Mouse (Mus musculus) cerebellum, adult 18-20 months (tissue): Measurements from ENCODE around the gene Cryba2.

ENCODE experiments used
- DNase-seq, 2 experiments: peaks; one replicate each; pipeline ENCODE4 v3.0.0; 2021

Cryba2 gene

DNA sequence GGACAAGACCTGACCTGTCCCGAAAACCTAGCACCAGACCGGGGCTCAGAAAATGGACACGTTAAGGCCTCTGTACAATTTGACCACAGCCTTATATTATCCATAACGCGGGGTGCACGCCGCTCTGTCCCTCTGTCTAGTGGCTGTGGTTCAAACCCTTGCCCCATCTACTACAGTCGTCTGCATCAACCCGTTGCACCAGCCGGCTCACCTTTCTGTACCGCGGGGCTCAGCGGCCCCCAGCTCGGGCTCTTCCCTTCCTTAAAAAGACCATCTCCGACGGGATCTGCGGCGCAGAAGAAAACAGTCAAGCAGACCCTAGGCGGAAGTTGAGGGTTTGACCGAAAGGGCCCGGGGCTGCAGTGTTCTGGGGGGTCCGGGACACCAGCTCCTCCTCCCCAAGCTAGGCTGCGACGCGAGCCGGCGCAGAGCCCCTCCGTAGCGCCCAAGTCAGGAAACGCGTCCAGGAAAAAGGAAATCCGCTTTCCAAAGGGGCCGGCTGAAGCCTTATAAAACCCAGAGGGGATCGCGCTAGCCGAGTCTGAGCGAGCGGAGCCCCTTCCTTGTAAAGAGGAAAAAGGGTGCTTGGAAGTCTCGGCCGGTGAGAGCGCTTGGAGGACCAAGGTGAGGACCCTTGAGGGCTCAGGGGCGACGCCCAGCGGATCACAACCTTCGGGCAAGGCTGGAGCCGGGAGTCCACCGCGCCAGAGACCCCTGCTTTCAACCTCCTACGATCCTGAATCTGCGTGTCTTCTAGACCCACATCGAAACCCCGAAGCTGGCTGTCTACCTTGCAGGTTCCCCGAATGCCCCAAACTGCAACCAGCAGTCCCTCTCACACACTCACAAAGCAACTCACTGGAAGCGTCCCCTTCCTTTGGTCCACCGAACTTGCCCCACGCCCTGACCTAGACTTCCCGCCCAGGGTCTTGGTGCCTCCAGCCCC lies 8.5 kb downstream of the Cryba2 start:
- DNase-seq, result no peak

DNA sequence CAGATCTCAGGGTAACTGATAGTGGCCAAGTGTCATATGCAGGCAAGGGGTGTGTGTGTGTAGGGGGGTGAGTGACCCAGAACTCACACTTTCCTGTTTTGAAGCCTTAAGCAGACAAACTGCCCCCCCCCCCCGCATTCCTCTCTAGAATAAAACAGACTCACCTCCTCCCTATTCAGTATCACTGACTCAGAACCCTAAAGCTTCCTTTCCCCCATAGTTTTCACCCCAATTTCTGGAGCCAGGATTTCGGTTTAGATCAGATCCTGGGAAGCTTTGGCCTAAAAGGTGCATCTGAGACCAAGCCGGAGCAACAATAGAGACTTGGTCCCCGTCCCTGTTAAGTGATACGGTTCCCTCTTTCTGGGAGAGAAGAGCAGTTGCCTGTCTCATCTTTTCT lies 9.5 kb downstream of the Cryba2 start:
- DNase-seq, result no peak

DNA sequence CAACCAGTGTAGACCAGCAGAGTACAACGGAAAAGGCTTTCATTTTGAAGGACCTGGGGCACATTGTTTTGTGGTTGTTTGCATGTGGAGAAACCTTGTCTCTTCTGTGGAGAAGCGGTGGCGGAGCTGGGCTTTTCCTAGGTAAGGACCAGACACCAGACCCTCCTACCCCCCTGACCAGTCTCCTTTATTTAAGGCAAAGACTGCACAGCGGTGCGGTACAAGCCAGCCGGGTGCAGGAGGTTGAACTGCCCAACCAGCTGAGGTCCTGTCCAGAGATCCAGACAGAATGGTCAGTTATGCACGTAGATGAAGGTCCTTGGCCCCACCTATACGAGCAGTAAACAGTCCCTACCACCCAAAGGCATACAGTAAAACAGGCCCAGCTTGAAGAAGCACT lies 10.1 kb downstream of the Cryba2 start:
- DNase-seq, result no peak

DNA sequence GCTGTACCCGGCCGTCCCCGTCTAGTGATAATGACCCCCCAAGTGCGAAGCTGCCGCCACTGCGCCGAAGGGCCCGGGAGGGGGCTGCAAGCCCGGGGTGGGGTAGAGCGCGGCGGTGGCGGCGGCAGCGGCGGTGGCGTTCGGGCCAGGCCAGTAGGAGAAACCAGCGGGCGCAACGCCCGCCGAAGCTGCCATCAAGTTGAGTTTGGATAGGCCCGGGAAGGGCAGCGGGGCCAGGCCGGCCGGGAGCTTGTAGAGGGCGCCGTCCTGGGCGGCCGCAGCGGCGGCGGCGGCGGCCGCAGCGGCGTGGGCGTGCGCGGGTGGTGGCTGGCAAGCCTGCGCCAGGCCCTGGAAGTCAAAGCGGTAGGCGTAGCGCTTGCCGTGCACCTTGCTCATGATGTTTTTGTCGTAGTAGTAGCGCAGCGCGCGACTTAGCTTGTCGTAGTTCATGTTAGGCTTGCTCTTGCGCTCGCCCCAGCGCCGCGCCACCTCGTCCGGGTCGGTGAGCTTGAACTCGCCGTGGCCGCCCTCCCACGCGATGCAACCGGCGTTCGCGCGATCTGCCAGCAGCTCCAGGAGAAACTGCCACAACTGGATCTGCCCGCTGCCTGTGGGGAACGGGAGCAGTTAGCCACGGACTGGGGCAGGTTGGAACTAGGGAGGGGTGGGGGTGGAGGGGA lies 10.7 kb downstream of the Cryba2 start:
- DNase-seq, result peak; percentile 17 to 46

DNA sequence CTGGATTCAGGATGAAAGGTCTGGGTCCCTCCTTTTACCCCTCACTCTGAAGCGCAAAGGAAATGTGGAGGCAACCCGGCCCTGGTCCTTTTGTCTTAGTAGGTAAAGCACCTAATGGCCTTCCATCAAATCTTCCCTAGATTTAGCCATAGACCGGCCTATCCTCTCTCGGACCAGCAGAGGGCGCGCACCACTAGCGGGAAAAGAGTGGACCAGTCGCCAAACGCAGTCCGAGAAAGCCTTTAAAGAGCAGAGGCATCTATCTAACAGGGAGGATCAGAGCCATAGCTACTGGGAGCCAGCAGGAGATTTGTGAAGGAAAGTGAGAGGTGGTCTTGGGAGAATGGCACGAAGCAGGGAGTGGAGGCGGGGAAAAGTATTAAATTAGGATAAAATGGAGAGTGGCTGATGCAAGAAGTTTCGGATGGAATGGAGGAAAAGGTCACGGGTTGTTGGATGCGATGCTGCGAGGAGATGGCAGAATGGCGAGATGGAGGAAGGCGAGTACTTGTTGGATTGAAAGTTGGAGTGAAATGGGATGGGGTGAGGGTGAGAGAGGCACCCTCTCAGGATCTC lies 12.1 kb downstream of the Cryba2 start:
- peak; percentile 83 to 88 for DNase-seq

DNA sequence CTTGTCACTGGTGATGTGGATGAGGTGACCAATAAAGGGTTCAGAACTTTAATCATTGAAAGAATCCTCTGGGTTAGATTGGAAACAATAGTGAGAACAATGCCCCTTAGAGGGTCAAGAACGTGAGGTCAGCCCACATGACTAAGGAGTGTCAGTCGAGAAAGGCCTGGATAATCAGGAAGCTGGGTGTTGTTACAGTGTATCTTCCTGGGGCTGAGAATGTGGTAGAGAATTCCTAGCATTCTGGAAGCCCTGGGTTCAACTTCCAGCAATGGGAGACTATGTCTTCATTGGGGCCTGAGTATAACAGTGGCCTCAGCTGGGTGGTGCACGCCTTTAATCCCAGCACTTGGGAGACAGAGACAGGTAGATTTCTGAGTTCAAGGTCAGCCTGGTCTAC lies 15.7 kb downstream of the Cryba2 start:
- DNase-seq, result no peak

DNA sequence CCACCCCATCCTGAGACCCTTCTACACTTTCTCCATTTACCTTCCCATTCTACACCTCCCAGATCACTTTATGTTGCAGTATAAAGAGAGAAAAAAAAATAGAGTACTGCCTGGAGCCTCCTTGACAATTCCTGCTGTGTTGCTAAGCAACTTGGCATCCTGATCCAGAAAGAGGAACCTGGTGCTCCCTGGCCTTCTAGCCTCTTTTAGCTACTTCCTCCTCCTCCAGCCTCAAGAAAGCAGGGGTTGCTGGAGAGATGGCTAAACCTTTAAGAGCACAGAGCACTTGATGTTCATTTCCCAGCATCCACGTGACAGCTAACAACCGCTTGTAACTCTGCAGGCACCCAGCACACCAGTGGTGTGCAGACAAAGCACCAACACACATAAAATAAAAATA lies 20.7 kb downstream of the Cryba2 start:
- DNase-seq, result no peak

DNA sequence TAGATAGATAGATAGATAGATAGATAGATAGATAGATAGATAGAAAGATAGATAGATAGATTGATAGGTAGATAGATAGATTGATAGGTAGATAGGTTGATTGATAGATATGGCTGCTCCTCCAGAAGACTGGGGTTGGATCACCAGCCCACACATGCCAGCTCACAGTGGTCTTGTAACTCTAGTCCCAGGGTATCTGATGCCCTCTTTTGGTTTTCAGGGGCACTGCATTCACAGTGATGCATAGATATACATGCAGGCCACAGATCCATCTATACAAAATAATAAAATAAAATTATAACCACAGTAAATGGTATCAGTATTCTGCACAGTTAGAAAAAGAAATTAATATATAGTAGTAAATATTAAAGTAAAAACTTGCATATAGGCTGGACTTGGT lies 31.2 kb downstream of the Cryba2 start:
- DNase-seq, result no peak

DNA sequence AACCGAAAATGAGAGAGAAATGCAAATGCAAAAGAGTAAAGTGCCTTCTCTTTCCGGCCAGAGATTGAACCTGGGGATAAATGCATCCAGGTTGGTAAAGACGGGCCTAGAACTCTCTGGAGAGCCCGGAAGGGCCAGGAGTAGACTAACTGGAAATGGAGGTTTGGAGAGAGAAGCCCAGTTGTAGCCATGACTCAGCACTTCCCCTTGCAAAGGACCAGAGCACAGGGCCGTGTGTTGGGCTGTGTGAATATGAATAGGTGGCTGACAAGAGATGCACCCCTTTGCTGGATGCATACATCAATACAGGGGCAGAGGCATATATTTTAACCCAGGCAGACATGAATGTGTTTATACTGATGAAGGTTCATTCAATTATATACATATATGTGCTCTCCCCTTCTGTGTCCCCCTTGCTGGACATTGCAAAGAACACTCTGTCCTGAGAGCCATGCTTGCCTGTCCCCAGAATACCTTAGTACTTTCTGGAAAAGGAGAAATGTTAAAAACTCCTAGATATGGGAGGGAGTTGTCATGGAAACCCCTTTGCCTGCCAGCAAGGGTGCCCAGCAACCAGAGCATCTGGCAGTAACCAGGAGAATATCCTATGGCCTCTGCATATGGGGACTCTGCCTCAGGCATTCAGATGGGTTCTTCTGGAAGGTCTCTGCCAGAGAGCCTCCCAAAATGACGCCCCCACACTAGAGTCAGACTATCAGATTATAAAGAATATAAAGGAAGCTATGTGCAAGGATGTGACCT lies 33.5 kb downstream of the Cryba2 start:
- peak in 1 of 2 experiments; percentile 23 for DNase-seq

DNA sequence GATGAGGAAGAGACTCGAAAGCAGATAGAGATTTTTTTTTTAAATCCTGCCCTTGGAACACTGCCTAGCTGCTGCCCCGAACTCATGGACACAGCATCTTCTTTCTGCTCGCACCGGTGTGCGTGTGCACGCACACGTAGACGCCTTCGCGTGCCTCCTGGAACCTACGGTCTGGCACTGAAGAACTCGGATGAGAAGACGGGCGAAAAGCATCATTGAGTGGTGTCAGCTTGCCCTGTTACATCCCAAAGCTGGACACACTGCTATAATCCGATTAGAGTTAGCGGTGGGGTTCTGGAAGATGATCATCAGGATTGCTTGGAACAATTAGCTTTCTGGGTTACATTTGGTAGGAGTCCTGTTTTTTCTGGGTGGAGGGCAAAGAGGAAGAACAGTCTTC lies 34.1 kb downstream of the Cryba2 start:
- DNase-seq, result no peak

DNA sequence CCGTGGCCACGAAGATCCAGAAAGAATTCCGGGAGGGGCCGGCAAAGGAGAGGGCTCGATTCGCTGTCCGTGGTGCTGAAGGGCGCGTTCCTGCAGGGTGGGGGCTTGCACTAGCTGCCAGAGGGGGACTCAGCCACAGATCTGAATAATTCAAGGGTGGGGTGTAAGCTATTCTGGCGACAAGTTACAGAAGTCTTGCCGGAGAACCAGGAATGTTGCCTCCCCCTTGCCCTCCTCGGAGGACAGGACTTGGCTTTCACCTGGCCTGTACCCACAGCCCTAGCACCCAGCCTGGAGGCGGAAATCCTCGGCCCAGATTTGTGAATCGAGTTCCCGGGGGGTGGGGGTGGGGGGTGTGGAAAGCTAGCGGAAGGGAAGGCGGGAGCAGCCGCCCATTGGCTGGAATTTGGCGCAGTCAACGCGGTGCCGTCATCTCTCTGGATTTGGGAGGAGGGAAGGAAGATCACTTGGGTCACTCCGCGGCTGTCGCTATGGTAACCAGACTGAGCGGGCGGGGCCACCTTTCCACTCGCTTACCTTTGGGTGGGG lies 34.7 kb downstream of the Cryba2 start:
- peak; percentile 96 to 99 for DNase-seq

DNA sequence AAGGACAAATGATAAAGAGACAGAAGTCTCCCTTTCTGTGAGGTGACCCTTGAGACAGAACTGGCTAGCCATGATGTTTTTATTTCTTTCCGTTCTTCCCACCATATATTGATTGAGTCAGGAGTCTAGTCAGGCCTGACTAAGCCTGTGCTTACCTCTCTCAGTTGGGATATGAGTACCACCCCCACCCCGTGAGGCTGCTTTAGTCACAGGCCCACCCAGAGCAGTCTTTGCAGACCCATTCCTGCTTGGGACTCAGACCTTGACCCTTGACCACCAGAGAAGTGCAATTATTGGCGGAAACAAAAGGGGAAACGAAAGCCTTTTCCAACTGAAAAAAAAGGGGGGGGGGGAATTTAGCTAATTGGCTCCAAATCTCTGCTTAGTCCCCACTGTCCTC lies 35.3 kb downstream of the Cryba2 start:
- peak; percentile 23 to 39 for DNase-seq

DNA sequence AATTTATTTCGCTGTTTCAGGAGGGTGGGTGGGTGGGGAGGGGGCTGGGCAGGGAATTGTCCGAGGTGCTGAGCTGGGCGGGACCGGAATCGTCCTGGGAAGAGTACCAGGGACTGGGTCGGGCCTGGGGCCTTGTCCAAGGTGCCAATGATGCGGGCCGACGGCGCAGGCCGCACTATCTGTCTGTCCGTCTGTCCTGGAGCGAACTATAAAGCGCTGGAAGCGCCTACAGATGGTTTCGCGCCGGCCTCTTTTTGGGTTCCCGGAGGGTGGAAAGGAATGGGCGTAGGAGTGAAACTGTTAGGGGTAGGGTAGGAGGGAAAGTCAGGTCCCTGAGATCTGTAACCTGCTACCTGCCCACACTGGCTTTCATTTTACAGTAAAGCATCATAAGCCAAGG lies 35.7 kb downstream of the Cryba2 start:
- DNase-seq, result peak; percentile 20 to 46

DNA sequence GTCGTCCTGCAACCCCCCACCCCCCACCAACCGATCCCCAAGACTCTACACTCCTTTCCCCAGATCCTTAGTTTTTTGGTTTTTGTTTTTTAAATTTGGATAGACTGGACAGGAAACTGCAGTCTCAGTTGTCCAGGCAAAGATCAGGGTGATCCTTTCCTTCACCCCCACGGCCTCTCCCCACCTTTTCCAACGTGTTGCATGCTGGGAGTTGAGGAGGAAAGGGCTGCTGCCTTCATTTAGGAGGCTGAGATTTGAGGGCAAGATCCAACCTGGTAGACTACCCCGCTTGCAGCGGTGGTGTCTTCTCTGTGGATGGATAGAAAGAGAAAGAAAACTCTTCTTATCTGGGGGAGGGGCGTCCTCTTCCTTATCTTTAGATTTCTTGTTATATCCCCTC lies 36.2 kb downstream of the Cryba2 start:
- DNase-seq, result peak; percentile 41 to 64

DNA sequence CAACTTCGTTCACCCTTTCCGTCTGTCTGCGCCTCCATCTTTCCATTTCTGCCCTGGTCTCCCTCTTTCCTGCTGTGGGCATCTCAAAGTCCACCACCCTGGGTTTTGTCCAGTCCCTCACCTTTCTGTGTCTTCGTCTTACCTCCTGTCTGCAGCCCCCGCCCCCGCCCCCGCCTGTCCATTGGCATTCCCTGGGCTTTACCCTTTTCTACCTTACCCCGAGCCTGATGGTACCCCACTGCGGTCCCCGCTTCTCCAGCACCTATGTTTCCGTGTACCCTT lies 36.6 kb downstream of the Cryba2 start:
- DNase-seq, result peak; percentile 13 to 28

DNA sequence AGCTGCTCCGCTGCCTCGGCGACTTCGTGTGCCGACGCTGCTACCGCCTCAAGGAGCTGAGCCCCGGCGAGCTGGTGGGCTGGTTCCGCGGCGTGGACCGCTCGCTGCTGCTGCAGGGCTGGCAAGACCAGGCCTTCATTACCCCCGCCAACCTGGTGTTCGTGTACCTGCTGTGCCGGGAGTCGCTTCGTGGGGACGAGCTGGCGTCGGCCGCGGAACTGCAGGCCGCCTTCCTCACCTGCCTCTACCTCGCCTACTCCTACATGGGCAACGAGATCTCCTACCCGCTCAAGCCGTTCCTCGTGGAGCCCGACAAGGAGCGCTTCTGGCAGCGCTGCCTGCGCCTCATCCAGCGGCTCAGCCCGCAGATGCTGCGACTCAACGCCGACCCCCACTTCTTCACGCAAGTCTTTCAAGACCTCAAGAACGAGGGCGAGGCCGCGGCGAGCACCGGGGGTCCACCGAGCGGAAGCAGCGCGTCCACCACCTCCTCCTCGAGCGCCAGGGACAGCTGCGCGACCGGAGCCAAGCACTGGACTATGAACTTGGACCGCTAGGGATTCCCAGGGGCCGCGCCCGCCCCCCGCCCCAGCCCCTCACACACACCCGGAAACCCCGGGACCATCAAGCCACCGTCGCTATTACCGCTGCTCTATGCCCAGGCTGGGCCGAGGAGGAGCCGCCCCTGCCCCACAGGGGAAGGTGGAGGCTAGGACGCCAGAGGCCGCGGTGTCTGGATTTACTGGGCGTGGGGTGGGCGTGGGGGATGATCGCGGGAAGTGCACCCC lies 37.1 kb downstream of the Cryba2 start:
- peak; percentile 46 to 64 for DNase-seq

DNA sequence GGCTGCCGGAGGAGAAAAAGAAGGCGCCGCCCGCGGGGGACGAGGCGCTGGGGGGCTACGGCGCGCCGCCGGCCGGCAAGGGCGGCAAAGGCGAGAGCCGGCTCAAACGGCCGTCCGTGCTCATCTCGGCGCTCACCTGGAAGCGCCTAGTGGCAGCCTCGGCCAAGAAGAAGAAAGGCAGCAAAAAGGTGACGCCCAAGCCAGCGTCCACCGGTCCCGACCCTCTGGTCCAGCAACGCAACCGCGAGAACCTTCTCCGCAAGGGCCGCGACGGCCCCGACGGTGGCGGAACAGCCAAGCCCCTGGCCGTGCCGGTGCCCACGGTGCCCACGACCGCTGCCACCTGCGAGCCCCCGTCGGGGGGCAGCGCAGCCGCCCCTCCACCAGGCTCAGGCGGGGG lies 37.8 kb downstream of the Cryba2 start:
- peak in 1 of 2 experiments; percentile 40 for DNase-seq

DNA sequence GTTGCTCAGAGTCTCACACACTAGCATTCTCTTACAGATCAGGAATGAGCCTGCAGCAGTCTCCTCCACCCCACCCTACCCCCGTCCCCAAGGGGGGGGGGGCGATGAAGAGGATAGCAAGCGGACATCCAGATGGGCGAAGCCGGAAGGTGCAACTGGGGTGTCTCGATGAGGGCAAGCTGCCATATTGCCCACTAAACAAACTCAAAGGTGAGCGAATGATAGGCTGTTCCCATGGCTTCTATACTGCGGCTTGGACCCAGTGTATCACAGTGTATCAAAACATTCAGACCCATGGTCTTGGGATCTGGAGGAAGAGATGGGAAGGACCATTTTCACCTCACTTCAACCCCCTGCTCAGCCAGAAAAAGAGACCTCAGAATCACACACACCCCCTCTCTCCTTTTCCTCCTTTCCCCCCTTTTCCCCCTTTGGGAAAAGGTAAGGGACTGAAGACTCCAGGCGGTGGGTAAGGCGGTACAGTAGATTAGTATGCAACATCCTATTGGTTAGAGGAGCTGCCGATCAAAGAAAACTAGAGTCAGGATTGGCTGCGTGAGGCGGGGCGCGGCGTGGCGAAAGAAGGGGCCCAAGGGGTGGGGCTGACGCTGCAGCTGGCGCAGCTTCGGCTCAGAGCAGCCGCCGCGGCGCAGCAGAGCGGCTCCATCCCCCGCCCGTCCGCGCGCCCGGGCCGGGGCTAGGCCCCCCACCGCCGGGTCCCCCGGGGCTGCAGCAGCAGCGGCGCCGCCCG lies 38.5 kb downstream of the Cryba2 start, which contains the start of gene Cdk5r2:
Cdk5r2 (plus strand) TSS at position 629 of the 751 bp plus-strand sequence.
- DNase-seq, result peak; percentile 95 to 96

DNA sequence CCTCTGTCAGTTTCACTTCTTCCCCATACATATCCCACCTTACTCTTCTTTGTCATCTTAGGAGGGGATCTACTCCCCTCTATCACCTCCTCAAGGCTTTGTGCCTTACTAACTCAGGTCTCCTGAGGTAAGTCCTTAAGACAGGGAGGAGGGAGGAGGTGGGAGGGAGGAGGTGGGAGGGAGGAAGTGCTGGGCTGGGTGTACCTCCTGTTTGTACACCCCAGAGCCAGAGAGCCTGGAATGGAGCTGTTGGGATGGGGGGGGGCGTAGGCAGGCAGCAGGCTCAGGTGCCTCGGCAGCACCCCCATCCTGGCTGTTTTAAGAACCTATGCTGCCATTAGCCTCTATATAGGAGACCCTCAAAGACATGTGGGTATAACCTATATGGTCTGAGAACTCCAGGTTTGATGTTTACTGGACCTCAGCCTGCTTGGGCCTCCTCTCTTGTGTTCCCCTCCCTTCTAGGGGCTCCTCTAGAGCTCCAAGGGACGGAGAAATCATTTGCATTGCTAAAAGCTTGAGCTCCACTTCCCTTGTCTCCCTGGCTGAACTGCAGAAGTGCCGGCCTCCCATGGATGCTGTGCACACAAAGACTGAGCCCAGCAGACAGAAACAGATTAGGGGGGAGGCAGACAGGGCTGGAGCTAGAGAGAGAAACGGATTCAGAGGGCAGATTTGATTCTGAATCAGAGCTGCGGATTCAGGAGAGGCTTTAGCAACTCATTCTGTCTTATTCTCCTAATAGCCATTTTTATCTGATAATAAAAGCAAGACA lies 41.8 kb downstream of the Cryba2 start:
- no peak for DNase-seq

DNA sequence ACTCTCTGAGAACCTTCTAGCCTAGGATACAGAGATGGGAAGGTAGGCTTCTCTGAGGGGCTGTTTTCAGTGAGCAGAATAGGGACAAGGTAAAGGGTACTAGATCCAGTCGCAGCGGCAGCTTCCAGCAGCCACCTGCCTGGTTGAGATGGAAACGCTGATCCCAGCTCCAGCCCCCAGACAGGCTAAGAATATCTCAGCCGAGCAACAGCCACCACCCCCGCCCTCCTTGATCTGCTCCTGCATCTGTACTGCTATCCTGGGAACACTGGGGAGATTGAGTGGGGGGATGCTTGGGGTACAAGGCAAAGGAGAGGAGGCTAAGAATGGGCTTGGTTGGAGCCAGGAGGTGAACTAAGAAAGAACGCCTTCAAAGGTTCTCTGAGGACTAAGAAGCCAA lies 42.7 kb downstream of the Cryba2 start:
- DNase-seq, result no peak
